Mouse (Mus musculus) cerebellum, adult 2 months (tissue): ENCODE results near the gene Hdac9.

ENCODE experiments used
- CTCF ChIP-seq: fragments of 200-500 bp; IDR thresholded peaks from 2 replicates; pipeline ENCODE4 v1.5.1; 2011; ENCODE audit warnings: low read depth, mild to moderate bottlenecking, control low read depth, low read length, moderate library complexity, borderline replicate concordance; ENCODE audit not compliant: insufficient read depth
- POLR2A ChIP-seq: fragments of 200-500 bp; IDR thresholded peaks from 2 replicates; pipeline ENCODE4 v1.6.1; 2011; ENCODE audit warnings: low read length, control low read depth, borderline replicate concordance; ENCODE audit not compliant: insufficient read depth

GRCm38 (mm10) chr12:34820229-34820628, 96.7 kb downstream of the Hdac9 start:
- TF ChIP-seq POLR2A (no peak), CTCF (no peak)
